Mouse (Mus musculus) liver, embryonic 14.5 days (tissue): ENCODE measurements around the gene 2210011C24Rik.

Experiments
- CTCF ChIP-seq: IDR thresholded peaks from 2 replicates; pipeline ENCODE4 v1.5.1; 2016; ENCODE audit warnings: antibody characterized with exemption, low read depth, control low read depth
- EP300 ChIP-seq: IDR thresholded peaks from 2 replicates; pipeline ENCODE4 v1.6.1; 2016; ENCODE audit warnings: antibody characterized with exemption, low read depth

- TF ChIP-seq EP300 (no peak), CTCF (no peak)
These were observed 30.4 kb downstream of the 2210011C24Rik start for GRCm38 (mm10) chr8:83981533-83981932.
